Mouse (Mus musculus) testis, adult 2 months (tissue): Measurements from ENCODE around the gene Tlr9.

Experiments
- CTCF ChIP-seq: fragments of 200-500 bp; IDR thresholded peaks from 2 replicates; pipeline ENCODE4 v1.5.1; 2012; ENCODE audit warnings: low read depth, mild to moderate bottlenecking, inconsistent platforms, low read length, moderate library complexity; ENCODE audit not compliant: control insufficient read depth, insufficient read depth, insufficient replicate concordance
- POLR2A ChIP-seq: fragments of 200-500 bp; IDR thresholded peaks from 2 replicates; pipeline ENCODE4 v1.6.1; 2012; ENCODE audit warnings: low read depth, mild to moderate bottlenecking, inconsistent platforms, low read length, moderate library complexity; ENCODE audit not compliant: control insufficient read depth

GRCm38 (mm10) chr9:106237878-106238277 is 15.5 kb downstream of the Tlr9 start:
- TF ChIP-seq POLR2A (peak; percentile 10; the same call in 1 of the 2 replicates), CTCF (no peak)
